Mouse (Mus musculus): ENCODE results near the gene Slc25a48. TPM values are rescaled to one million over a fixed set of nuclear protein-coding genes. Genes with fewer than 3 reads are reported as not detected.
A peak's percentile ranks its signal among the peaks of the same experiment; 100 is the strongest.

Slc25a48 gene
- total RNA-seq, 4 experiments from 2014 or later, result 0.55 to 2.5 (median 1.4) TPM

- DNase-seq, result no peak
Observed at GRCm38 (mm10) chr13:56449239-56450030, 11.3 kb downstream of the Slc25a48 start.

GRCm38 (mm10) chr13:56450035-56450434 lies 11.9 kb downstream of the Slc25a48 start:
- DNase-seq, result no peak

- DNase-seq, result no peak
Observed at GRCm38 (mm10) chr13:56458001-56458400, 19.8 kb downstream of the Slc25a48 start.

- DNase-seq, result no peak
Observed at GRCm38 (mm10) chr13:56461460-56461859, 23.3 kb downstream of the Slc25a48 start.

- no peak for DNase-seq
Observed at GRCm38 (mm10) chr13:56462791-56463190, 24.6 kb downstream of the Slc25a48 start.

GRCm38 (mm10) chr13:56463261-56463660 lies 25.1 kb downstream of the Slc25a48 start:
- no peak for DNase-seq

- no peak for DNase-seq
Observed at GRCm38 (mm10) chr13:56463750-56464149, 25.6 kb downstream of the Slc25a48 start.

- no peak for DNase-seq
Observed at GRCm38 (mm10) chr13:56467786-56468185, 29.6 kb downstream of the Slc25a48 start.

- no peak for DNase-seq
Observed at GRCm38 (mm10) chr13:56468536-56468935, 30.4 kb downstream of the Slc25a48 start.

GRCm38 (mm10) chr13:56471211-56471610 lies 33.1 kb downstream of the Slc25a48 start:
- DNase-seq, result no peak

- DNase-seq, result no peak
Observed at GRCm38 (mm10) chr13:56471951-56472350, 33.8 kb downstream of the Slc25a48 start.

GRCm38 (mm10) chr13:56472661-56473060 lies 34.5 kb downstream of the Slc25a48 start:
- DNase-seq, result no peak

- DNase-seq, result peak; percentile 20
Observed at GRCm38 (mm10) chr13:56475363-56475762, 37.2 kb downstream of the Slc25a48 start.

- DNase-seq, result no peak
Observed at GRCm38 (mm10) chr13:56476790-56477189, 38.6 kb downstream of the Slc25a48 start.

- no peak for DNase-seq
Observed at GRCm38 (mm10) chr13:56477271-56477670, 39.1 kb downstream of the Slc25a48 start.

- no peak for DNase-seq
Observed at GRCm38 (mm10) chr13:56478027-56478426, 39.9 kb downstream of the Slc25a48 start.

GRCm38 (mm10) chr13:56482146-56482545 lies 44.0 kb downstream of the Slc25a48 start, which contains the start of gene Il9:
TSS of gene Il9 (minus strand) at chr13:56482246.
- DNase-seq, result no peak

GRCm38 (mm10) chr13:56488012-56488411 lies 49.9 kb downstream of the Slc25a48 start:
- DNase-seq, result no peak

GRCm38 (mm10) chr13:56494440-56494839 lies 56.3 kb downstream of the Slc25a48 start:
- peak; percentile 24 for DNase-seq

- no peak for DNase-seq
Observed at GRCm38 (mm10) chr13:56500132-56500531, 62.0 kb downstream of the Slc25a48 start.

GRCm38 (mm10) chr13:56500636-56501035 lies 62.5 kb downstream of the Slc25a48 start:
- no peak for DNase-seq

- DNase-seq, result no peak
Observed at GRCm38 (mm10) chr13:56501866-56502420, 63.8 kb downstream of the Slc25a48 start.

- no peak for DNase-seq
Observed at GRCm38 (mm10) chr13:56506871-56507496, 68.8 kb downstream of the Slc25a48 start.

- no peak for DNase-seq
Observed at GRCm38 (mm10) chr13:56509796-56510195, 71.6 kb downstream of the Slc25a48 start.

Data from adrenal gland, adult 8-10 months (tissue).